Mouse (Mus musculus): ENCODE results near the gene Pef1.

DNA sequence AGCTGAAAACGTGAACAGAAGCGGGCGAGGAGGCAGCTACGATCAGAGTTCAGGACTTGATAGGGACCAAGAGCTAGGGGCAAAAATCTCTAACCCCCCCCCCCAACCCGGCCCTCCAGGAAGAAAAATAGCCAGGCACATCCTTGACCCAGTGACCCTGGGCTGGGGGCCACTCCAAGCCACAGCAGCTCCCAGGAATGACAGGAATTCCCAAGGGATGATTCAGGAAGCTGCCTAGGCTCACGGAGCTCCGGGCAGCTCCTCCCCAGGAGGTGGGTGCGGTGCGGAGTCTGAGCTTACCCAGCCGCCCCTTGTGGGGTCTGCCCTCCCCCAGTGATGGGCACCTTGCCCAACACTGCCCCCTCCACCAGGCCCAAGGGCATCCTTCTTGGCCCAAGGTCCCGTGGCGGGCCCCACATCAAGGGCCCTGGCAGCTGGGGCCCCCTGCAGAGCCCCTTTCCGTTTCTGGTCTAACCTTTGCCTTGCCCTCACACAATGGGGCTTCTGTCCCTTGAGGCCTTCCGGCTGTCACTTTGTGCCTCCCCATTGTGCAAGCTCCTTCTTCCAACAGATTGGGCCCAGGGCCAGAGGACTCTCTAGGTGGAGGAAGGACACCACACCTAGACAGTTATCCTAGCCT is 72.8 kb downstream of the Pef1 start, which contains the start of gene Tinagl1:
- TF ChIP-seq CTCF (IDR thresholded peaks at IDR 0.05; ENCODE audit: low read depth, low read length) (no peak), POLR2A (IDR thresholded peaks at IDR 0.05; ENCODE audit: extremely low read depth, insufficient read depth, low read length) (no peak)

All from liver, adult 2 months (tissue).